Mouse (Mus musculus): ENCODE measurements around the gene Gm35134. TPM values are rescaled to one million over a fixed set of nuclear protein-coding genes. Genes with fewer than 3 reads are reported as not detected.
"Not testable (repeated sequence)": the region's sequence is repeated elsewhere in the genome, so short reads cannot be mapped to it uniquely, and the experiment has no call there.

The Gm35134 gene
- not detected in 2 replicates for polyA plus RNA-seq (2015; fragmentation: Nextera tagmentation; extraction: Ambion mirVana)

DNA sequence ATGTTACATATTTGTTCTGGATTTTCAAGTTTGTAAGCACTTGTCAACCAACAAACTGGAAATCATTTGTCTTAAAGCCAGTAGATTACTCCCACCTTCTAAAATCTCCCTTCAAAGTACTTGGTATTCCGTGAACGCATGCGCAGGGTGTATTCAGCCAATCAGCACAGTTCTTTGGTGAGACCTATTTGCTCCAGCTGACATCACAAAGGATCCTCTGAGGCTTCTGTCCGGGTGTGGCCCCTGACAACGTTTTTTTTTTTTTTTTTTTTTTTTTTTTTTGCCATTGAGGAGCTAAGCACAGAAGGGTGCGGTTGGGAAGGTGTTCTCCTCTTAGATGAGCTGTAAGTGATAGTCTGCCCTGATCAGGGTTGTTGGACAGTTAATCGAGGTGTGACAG, at the start of gene Gm35134:
Gm35134 (plus strand) TSS at position 301 of the 400 bp plus-strand sequence.
- H3K9me3 ChIP-seq; H3K9ac ChIP-seq (replicated peaks); H3K4me2 ChIP-seq (replicated peaks); H3K27ac ChIP-seq; ATAC-seq; H3K4me1 ChIP-seq (replicated peaks); H3K36me3 ChIP-seq; H3K4me3 ChIP-seq (replicated peaks); H3K27me3 ChIP-seq: not testable (repeated sequence)
- WGBS = no CpG with 5 or more reads among the region's 7 CpGs
